Mouse (Mus musculus) ES-Bruce4 (cell line): ENCODE data around the gene Ncaph2. TPM values are rescaled to one million over a fixed set of nuclear protein-coding genes. Genes with fewer than 3 reads are reported as not detected.

ENCODE experiments used
- H3K27ac ChIP-seq: 2 replicates; pipeline ENCODE4 v1.5.1; 2012; ENCODE audit warnings: low read length, inconsistent platforms; ENCODE audit not compliant: insufficient read depth
- H3K27me3 ChIP-seq: 2 replicates; pipeline ENCODE4 v1.6.1; 2012; ENCODE audit warnings: mild to moderate bottlenecking, low read length, inconsistent platforms; ENCODE audit not compliant: control insufficient read depth, poor library complexity, insufficient read depth, severe bottlenecking
- H3K36me3 ChIP-seq: 2 replicates; pipeline ENCODE4 v1.6.1; 2012; ENCODE audit warnings: inconsistent platforms, mild to moderate bottlenecking, low read length, moderate library complexity; ENCODE audit not compliant: control insufficient read depth, poor library complexity, insufficient read depth, severe bottlenecking
- H3K4me1 ChIP-seq: one replicate; pipeline ENCODE4 v1.8.1; 2011; ENCODE audit warnings: low read length; ENCODE audit not compliant: control insufficient read depth, insufficient read depth
- H3K4me3 ChIP-seq: 2 replicates; pipeline ENCODE4 v1.5.1; 2011; ENCODE audit warnings: low read depth, mild to moderate bottlenecking, low read length
- H3K9ac ChIP-seq: 2 replicates; pipeline ENCODE4 v1.6.1; 2012; ENCODE audit warnings: low read depth, mild to moderate bottlenecking, inconsistent platforms; ENCODE audit not compliant: poor library complexity, severe bottlenecking
- H3K9me3 ChIP-seq: replicated peaks from 2 replicates; pipeline ENCODE4 v1.6.1; 2012; ENCODE audit warnings: mild to moderate bottlenecking, low read length, inconsistent platforms; ENCODE audit not compliant: control insufficient read depth, poor library complexity, insufficient read depth, severe bottlenecking
- CTCF ChIP-seq: IDR thresholded peaks from one replicate; pipeline ENCODE4 v1.8.1; 2011; ENCODE audit warnings: low read depth, low read length
- EP300 ChIP-seq: IDR thresholded peaks from 2 replicates; pipeline ENCODE4 v1.6.1; 2011; ENCODE audit warnings: low read depth, low read length; ENCODE audit not compliant: insufficient read depth
- POLR2A ChIP-seq: IDR thresholded peaks from one replicate; pipeline ENCODE4 v1.8.1; 2011; ENCODE audit warnings: low read length; ENCODE audit not compliant: insufficient read depth
- polyA plus RNA-seq: library from polyadenylated mRNA; stranded (reverse); fragments of >200 nt; gene quantifications from 2 replicates; pipeline ENCODE4 v1.2.4, GENCODE M21; 2011; ENCODE audit warnings: low read depth; ENCODE audit not compliant: missing spikeins, insufficient read depth, insufficient read length

Gene Ncaph2
- polyA plus RNA-seq, 1 experiment, result 173 TPM

- no peaks in the 10 kb centered on the region for H3K27me3 ChIP-seq
- no peak for TF ChIP-seq CTCF
- TF ChIP-seq EP300, result no peak
- no peak for TF ChIP-seq POLR2A
- H3K9ac ChIP-seq, result no peak overlapping the region
- H3K4me3 ChIP-seq, result no peak overlapping the region
- H3K9me3 ChIP-seq, result no peaks in the 10 kb centered on the region
- no peak overlapping the region for H3K27ac ChIP-seq
- H3K36me3 ChIP-seq, result no peaks in the 10 kb centered on the region
- no peaks in the 10 kb centered on the region for H3K4me1 ChIP-seq
Observed at GRCm38 (mm10) chr15:89340136-89340535, 15.4 kb upstream of the Ncaph2 start.

GRCm38 (mm10) chr15:89341678-89342077 is 13.8 kb upstream of the Ncaph2 start:
- Histone ChIP-seq H3K27ac (no peak overlapping the region), H3K4me1 (no peaks in the 10 kb centered on the region), H3K36me3 (no peaks in the 10 kb centered on the region), H3K9me3 (no peaks in the 10 kb centered on the region), H3K27me3 (no peaks in the 10 kb centered on the region), H3K4me3 (no peak overlapping the region), H3K9ac (no peak overlapping the region)
- TF ChIP-seq CTCF (peak; percentile 37), EP300 (no peak)

DNA sequence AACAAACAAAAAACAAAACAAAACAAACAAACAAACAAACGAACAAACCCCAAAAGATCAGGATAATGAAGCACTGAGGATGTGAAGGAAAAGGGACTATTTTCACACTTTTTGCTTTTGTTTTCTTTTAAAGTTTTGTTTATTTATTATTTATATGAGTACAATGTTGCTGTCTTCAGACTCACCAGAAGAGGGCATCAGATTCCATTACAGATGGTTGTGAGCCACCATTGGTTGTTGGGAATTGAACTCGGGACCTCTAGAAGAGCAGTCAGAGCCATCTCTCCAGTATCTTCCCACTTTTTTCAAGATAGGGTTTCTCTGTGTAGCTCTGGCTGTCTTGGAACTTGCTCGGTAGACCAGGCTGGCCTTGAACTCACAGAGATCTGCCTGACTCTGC is 12.2 kb upstream of the Ncaph2 start:
- no peak overlapping the region for H3K9ac ChIP-seq
- H3K4me1 ChIP-seq, result no peaks in the 10 kb centered on the region
- no peak overlapping the region for H3K4me3 ChIP-seq
- H3K27ac ChIP-seq, result no peak overlapping the region
- TF ChIP-seq CTCF (peak; percentile 7), POLR2A (no peak), EP300 (no peak)
- H3K36me3 ChIP-seq, result no peaks in the 10 kb centered on the region
- no peaks in the 10 kb centered on the region for H3K27me3 ChIP-seq
- H3K9me3 ChIP-seq, result no peaks in the 10 kb centered on the region

GRCm38 (mm10) chr15:89350447-89350846 is 5.1 kb upstream of the Ncaph2 start:
- Histone ChIP-seq H3K9me3 (no peaks in the 10 kb centered on the region), H3K36me3 (no peaks in the 10 kb centered on the region), H3K4me3 (no peak overlapping the region), H3K4me1 (peaks cover 2% of the 10 kb centered on the region), H3K9ac (no peak overlapping the region), H3K27ac (no peak overlapping the region), H3K27me3 (no peaks in the 10 kb centered on the region)
- TF ChIP-seq EP300 (no peak), CTCF (no peak), POLR2A (no peak)

DNA sequence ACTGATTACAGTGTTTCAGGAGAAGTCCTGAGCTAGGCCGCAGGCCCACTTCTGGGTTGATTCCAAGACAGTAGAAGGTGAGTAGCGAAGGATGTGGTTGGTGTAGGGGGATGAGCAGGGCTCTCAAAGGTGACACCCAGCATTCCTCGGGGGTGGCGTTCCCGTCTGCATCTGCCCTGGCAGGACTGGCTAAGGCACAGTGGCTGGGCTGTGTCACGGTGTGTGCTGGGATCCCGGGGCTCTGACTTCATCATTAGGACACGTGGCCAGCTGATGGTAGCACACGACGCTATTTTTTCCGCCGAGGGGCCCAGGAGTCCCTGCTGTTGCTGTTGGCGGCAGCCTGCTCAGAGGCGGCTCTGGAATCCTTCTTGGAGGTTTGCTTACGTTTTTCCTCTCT is 4.2 kb upstream of the Ncaph2 start:
- Histone ChIP-seq H3K4me3 (peak overlapping the region; percentile 26; the same call in 1 of the 2 replicates), H3K9me3 (no peaks in the 10 kb centered on the region), H3K36me3 (no peaks in the 10 kb centered on the region), H3K9ac (peak overlapping the region; percentile 64), H3K27ac (no peak overlapping the region), H3K27me3 (no peaks in the 10 kb centered on the region), H3K4me1 (peaks cover 2% of the 10 kb centered on the region)
- TF ChIP-seq POLR2A (no peak), CTCF (no peak), EP300 (no peak)

GRCm38 (mm10) chr15:89352054-89352453 is 3.5 kb upstream of the Ncaph2 start:
- no peak for TF ChIP-seq CTCF
- TF ChIP-seq POLR2A, result no peak
- no peak for TF ChIP-seq EP300
- peak overlapping the region; percentile 24; the same call in 1 of the 2 replicates for H3K4me3 ChIP-seq

More at GRCm38 (mm10) chr15:89352054-89352453, 3.5 kb upstream of the Ncaph2 start:
- Histone ChIP-seq H3K9me3 (no peaks in the 10 kb centered on the region), H3K36me3 (no peaks in the 10 kb centered on the region), H3K9ac (peak overlapping the region; percentile 64), H3K4me1 (peaks cover 2% of the 10 kb centered on the region), H3K27ac (no peak overlapping the region), H3K27me3 (no peaks in the 10 kb centered on the region)
